Mouse (Mus musculus): Measurements from ENCODE around the gene Xdh. TPM values are rescaled to one million over a fixed set of nuclear protein-coding genes. Genes with fewer than 3 reads are reported as not detected.

Gene Xdh
- polyA plus RNA-seq, 1 experiment from 2014 or later, result 2.0 TPM

DNA sequence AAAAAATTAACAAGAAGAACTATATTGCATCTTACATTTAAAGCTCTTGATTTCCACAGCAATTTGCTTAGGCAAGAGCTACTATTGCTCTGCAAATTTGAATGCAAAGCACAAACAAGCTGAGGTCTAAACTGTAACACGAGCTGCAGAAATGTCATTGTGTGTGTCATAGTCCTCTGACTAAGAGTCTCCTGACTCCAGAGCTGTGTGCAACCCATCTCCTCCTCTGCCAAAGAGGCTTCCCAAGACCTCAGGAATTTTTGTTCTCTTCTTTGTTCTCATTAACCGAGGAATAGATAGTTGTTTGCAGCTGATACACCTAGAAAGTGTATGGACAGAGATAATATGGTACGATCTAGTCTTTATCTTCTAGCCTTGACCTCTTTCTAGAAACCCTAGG is 8.2 kb downstream of the Xdh start:
- H3K27ac ChIP-seq, result no peak overlapping the region
- H3K27me3 ChIP-seq, result no peaks in the 10 kb centered on the region
- no peak overlapping the region for H3K4me3 ChIP-seq
- H3K9me3 ChIP-seq (replicated peaks), result no peaks in the 10 kb centered on the region
- 50% methylated on average over 3 of the region's 3 CpGs for WGBS
- peaks cover 4% of the 10 kb centered on the region; the same call in 1 of the 2 replicates for H3K4me1 ChIP-seq (replicated peaks)
- 0 out of 2 replicates have a peak overlapping the region, but pooled peaks have one; percentile 7 for H3K4me2 ChIP-seq
- no peaks in the 10 kb centered on the region for H3K36me3 ChIP-seq
- H3K9ac ChIP-seq, result no peak overlapping the region
- no peak for ATAC-seq (replicated peaks; ENCODE audit: insufficient number of reproducible peaks, insufficient read depth, low FRiP score, low read depth)

DNA sequence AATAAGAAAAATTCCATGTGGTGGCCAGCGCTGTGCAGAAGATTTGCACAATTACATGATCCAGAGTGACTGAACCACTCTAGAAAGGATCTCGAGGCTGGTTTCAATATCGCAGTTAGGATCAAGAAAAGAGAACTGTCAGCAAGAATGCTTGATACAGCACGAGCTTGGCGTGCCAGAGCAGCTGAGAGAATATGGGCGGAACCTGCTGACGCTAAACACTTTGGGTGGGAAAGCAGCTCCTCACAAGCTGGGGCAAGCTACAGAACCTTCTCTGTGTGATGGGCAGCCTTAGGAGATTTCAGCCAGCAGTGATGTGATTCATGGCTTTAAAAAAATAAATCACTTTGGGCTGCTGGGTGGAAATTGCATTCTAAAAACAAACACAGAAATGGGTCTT is 12.9 kb downstream of the Xdh start:
- H3K36me3 ChIP-seq, result no peaks in the 10 kb centered on the region
- WGBS, result 66% methylated on average over 7 of the region's 7 CpGs
- H3K27ac ChIP-seq, result no peak overlapping the region
- H3K27me3 ChIP-seq, result no peaks in the 10 kb centered on the region
- no peak overlapping the region for H3K4me2 ChIP-seq
- H3K4me1 ChIP-seq (replicated peaks), result no peaks in the 10 kb centered on the region
- H3K4me3 ChIP-seq, result no peak overlapping the region
- ATAC-seq (replicated peaks; ENCODE audit: insufficient number of reproducible peaks, insufficient read depth, low FRiP score, low read depth), result no peak
- no peaks in the 10 kb centered on the region for H3K9me3 ChIP-seq (replicated peaks)
- H3K9ac ChIP-seq, result no peak overlapping the region

DNA sequence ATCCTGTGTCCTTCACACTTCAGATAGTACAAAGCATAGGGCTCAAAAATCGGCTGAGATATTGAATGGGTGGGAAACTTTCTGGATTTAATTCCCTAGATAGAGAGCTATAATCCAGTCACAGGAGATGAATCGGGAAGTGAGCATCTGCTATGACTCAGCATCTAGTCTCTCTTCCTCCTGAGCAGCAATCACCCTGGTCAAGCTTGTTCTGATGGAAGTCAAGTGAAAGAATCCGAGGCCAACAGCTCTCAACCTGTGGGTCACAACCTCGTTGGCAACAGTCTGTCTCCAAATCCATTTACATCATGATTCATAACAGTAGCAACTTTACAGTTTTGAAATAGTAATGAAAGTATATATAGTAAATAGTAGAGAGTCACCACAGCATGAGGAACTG is 14.8 kb downstream of the Xdh start:
- Histone ChIP-seq H3K4me3 (no peak overlapping the region), H3K4me2 (no peak overlapping the region), H3K36me3 (no peaks in the 10 kb centered on the region), H3K27ac (no peak overlapping the region), H3K27me3 (no peaks in the 10 kb centered on the region), H3K9me3 (replicated peaks) (no peaks in the 10 kb centered on the region), H3K4me1 (replicated peaks) (no peaks in the 10 kb centered on the region), H3K9ac (no peak overlapping the region)
- no peak for ATAC-seq (replicated peaks; ENCODE audit: insufficient number of reproducible peaks, insufficient read depth, low FRiP score, low read depth)
- WGBS, result 76% methylated on average over 4 of the region's 4 CpGs

DNA sequence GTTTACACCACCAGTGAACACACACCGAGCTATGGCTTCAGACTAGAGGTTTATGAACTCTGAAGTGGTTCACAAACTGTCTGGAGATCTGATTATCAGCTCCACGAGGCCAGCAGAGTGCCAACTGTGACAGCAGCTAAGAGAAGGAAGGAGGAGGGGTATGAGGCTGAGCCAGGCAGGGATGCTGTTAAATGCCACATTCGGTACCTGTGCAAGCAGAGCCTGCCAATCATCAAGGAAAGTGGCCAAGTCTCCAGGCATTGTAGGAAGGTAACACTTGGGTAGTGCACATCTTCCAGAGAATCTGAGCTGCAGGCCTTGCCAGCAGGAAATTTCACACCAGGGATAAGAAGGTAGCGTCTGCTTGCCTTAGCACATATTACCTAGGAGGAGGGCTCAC is 15.7 kb downstream of the Xdh start:
- no peak overlapping the region for H3K4me2 ChIP-seq
- no peaks in the 10 kb centered on the region for H3K9me3 ChIP-seq (replicated peaks)
- H3K27ac ChIP-seq, result no peak overlapping the region
- WGBS, result 68% methylated on average over 4 of the region's 4 CpGs
- H3K4me1 ChIP-seq (replicated peaks), result no peaks in the 10 kb centered on the region
- no peaks in the 10 kb centered on the region for H3K36me3 ChIP-seq
- H3K9ac ChIP-seq, result no peak overlapping the region
- ATAC-seq (replicated peaks; ENCODE audit: insufficient number of reproducible peaks, insufficient read depth, low FRiP score, low read depth), result no peak
- H3K4me3 ChIP-seq, result no peak overlapping the region
- no peaks in the 10 kb centered on the region for H3K27me3 ChIP-seq

DNA sequence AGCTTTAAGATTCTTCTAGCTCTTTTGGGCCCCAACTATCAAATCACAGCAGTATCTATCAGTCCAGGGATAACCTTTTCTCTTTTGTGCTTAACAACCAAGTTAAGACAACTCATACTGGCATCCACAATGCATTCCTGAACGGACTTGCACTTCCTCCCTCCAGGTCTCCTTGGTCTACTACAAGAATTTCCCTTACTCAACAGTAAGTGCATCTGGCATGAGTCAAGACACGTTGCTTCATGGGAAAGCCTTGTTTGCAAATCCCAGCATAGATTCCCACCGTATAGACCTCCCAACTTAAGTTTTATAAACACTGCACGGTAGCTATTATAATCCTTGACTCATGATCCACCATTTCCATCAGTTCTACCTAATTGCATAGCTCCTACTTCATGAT is 16.4 kb downstream of the Xdh start:
- WGBS, result 66% methylated on average over 4 of the region's 4 CpGs
- no peaks in the 10 kb centered on the region for H3K4me1 ChIP-seq (replicated peaks)
- no peak overlapping the region for H3K9ac ChIP-seq
- no peaks in the 10 kb centered on the region for H3K9me3 ChIP-seq (replicated peaks)
- ATAC-seq (replicated peaks; ENCODE audit: insufficient number of reproducible peaks, insufficient read depth, low FRiP score, low read depth), result no peak
- no peaks in the 10 kb centered on the region for H3K36me3 ChIP-seq
- no peaks in the 10 kb centered on the region for H3K27me3 ChIP-seq
- no peak overlapping the region for H3K4me3 ChIP-seq
- no peak overlapping the region for H3K27ac ChIP-seq
- H3K4me2 ChIP-seq, result no peak overlapping the region

DNA sequence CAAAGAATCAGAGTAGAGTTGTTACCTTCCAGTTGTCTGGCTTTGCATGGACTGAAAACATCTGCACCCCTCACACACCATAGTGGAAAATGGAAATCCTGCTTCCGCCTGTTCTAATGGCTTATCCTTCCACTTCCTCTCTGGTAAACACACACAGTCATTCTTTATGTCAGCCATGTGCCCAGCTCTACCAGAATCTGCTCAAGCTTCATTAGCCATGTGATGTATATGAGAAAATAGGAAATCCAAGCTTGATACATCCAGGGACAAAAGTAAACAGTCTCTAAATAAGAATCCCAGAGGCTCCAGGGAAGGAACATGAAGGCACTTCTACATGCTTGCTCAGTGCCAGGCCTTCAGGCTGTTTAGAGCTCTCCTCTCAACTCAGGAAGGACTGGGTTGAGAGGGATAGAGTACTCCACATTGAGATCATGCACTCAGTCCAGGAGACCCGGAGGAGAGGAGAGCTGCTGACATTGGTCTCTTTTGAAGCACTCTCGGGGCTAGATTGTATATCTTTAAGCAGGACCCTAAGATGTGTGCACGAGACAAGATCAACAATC is 17.4 kb downstream of the Xdh start:
- H3K27ac ChIP-seq, result no peak overlapping the region
- H3K4me1 ChIP-seq (replicated peaks), result no peaks in the 10 kb centered on the region
- WGBS, result 39% methylated on average over 4 of the region's 4 CpGs
- H3K27me3 ChIP-seq, result no peaks in the 10 kb centered on the region
- no peak overlapping the region for H3K4me2 ChIP-seq
- no peaks in the 10 kb centered on the region for H3K36me3 ChIP-seq
- H3K4me3 ChIP-seq, result no peak overlapping the region
- H3K9ac ChIP-seq, result no peak overlapping the region
- no peaks in the 10 kb centered on the region for H3K9me3 ChIP-seq (replicated peaks)
- ATAC-seq (replicated peaks; ENCODE audit: insufficient number of reproducible peaks, insufficient read depth, low FRiP score, low read depth), result no peak

DNA sequence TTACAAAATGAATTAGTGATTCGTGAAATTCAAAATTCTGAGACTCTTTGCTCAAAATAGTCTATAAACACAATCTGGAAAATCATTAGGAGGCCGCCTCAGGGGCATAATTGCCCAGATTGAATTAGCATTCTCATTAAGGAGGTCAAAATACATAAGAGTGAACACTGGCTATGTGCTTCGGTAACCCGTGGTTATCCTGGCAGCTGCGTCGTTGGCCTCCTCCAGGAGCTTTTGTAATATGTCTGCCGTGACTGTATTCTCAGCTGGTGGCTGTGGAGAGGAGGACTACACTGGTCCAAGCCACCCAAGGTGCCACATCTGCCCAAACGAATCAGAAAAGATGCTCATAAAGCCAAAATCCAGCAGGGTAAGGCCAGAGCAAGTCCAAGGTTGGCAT is 30.5 kb downstream of the Xdh start:
- 87% methylated on average over 8 of the region's 8 CpGs for WGBS
- H3K9me3 ChIP-seq (replicated peaks), result no peaks in the 10 kb centered on the region
- no peak overlapping the region for H3K4me3 ChIP-seq
- H3K36me3 ChIP-seq, result no peaks in the 10 kb centered on the region
- H3K27ac ChIP-seq, result no peak overlapping the region
- no peak overlapping the region for H3K4me2 ChIP-seq
- H3K9ac ChIP-seq, result no peak overlapping the region
- H3K27me3 ChIP-seq, result 0 out of 2 replicates have a peak, but pooled peaks cover 5% of the 10 kb centered on the region
- no peaks in the 10 kb centered on the region for H3K4me1 ChIP-seq (replicated peaks)
- ATAC-seq (replicated peaks; ENCODE audit: insufficient number of reproducible peaks, insufficient read depth, low FRiP score, low read depth), result no peak

DNA sequence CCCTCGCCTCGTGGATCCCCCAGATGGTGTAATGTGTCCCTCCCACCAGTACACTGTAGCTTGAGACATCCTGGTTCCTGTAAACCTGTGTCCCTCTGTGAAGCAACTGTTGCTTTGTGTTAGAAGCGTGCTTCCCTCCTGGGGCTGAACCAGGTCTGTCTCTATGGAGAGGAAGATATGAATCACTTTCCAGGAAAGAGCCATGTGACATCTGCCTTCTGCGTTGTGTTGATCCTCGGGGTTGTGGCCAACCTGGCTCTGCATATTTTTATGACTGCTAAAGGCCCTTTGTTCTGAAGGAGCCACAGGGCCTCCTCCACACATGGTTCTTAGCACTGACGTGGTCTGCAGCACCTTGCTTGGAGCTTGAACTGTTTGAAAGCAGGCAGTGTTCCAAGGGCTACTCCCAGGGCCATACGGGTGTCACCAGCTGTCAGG is 31.0 kb downstream of the Xdh start:
- Histone ChIP-seq H3K4me3 (no peak overlapping the region), H3K4me1 (replicated peaks) (no peaks in the 10 kb centered on the region), H3K9ac (no peak overlapping the region), H3K27ac (no peak overlapping the region), H3K36me3 (no peaks in the 10 kb centered on the region), H3K9me3 (replicated peaks) (no peaks in the 10 kb centered on the region), H3K4me2 (no peak overlapping the region), H3K27me3 (0 out of 2 replicates have a peak, but pooled peaks cover 5% of the 10 kb centered on the region)
- WGBS, result 59% methylated on average over 7 of the region's 7 CpGs
- ATAC-seq (replicated peaks; ENCODE audit: insufficient number of reproducible peaks, insufficient read depth, low FRiP score, low read depth), result no peak

DNA sequence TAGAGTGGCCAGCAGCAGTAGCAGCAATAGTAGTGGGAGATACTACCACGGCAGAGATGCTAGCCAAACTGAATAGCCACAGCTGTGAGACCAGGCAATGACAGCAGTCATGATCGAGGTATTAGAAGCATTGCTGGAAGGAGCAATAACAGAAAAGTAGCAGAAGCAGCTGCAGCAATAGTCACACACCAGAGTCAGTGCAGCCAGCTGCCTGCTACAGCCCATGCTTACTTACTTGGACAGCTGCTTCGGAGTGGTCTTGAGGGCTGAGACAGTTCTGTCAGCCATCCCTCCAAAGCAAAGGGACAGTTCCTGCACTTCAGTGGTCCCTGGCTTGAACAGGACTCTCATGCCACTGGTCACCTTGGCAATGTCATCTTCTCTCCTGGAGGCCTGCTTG is 31.9 kb downstream of the Xdh start:
- ATAC-seq (replicated peaks; ENCODE audit: insufficient number of reproducible peaks, insufficient read depth, low FRiP score, low read depth), result no peak
- 0 out of 2 replicates have a peak, but pooled peaks cover 5% of the 10 kb centered on the region for H3K27me3 ChIP-seq
- H3K4me2 ChIP-seq, result no peak overlapping the region
- no peaks in the 10 kb centered on the region for H3K4me1 ChIP-seq (replicated peaks)
- H3K27ac ChIP-seq, result no peak overlapping the region
- WGBS, result 80% methylated on average over 3 of the region's 3 CpGs
- H3K9me3 ChIP-seq (replicated peaks), result no peaks in the 10 kb centered on the region
- H3K4me3 ChIP-seq, result no peak overlapping the region
- H3K9ac ChIP-seq, result no peak overlapping the region
- H3K36me3 ChIP-seq, result no peaks in the 10 kb centered on the region

DNA sequence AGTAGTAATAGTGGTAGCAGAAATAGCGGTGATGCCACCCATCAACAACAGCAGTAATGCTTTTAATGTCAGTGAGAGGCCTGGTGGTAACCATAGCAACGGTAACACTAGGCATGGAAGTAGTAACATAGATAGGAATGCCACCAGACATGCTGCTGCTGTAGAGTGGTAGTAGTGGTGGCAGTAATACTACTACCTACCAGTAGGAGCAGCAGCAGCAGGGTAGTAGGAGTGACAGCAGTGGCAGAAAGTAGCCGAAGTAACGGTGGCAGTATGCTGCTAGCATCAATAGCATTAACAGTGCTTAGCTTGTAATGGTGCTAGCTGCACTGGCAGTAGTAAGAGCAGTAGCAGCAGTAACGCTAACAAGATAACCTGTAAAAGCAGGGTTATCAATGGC is 32.3 kb downstream of the Xdh start:
- Histone ChIP-seq H3K4me3 (no peak overlapping the region), H3K36me3 (no peaks in the 10 kb centered on the region), H3K4me2 (no peak overlapping the region), H3K27me3 (0 out of 2 replicates have a peak, but pooled peaks cover 5% of the 10 kb centered on the region), H3K9me3 (replicated peaks) (no peaks in the 10 kb centered on the region), H3K4me1 (replicated peaks) (no peaks in the 10 kb centered on the region), H3K9ac (no peak overlapping the region), H3K27ac (no peak overlapping the region)
- 69% methylated on average over 5 of the region's 5 CpGs for WGBS
- ATAC-seq (replicated peaks; ENCODE audit: insufficient number of reproducible peaks, insufficient read depth, low FRiP score, low read depth), result no peak

DNA sequence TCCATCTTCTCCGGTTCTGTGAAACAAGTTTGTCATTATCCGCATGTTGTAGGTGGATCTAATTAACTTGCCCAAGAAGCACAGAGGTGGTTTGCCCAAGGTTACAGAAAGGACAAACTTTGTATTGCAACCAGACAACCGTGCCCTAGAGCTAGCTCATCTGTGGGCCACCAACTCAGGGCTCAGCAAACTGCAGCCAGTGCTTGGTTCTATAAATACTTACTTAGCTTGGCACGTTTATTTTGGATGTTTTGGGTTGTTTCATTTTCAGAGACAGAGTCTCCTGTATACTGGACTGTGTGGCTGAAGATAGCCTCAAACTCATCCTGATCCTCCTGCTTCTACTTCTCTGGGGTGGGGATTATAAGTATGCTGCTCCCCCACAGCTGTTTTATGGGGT is 35.3 kb downstream of the Xdh start:
- H3K4me3 ChIP-seq, result no peak overlapping the region
- H3K36me3 ChIP-seq, result no peaks in the 10 kb centered on the region
- no peak overlapping the region for H3K9ac ChIP-seq
- no peaks in the 10 kb centered on the region for H3K9me3 ChIP-seq (replicated peaks)
- ATAC-seq (replicated peaks; ENCODE audit: insufficient number of reproducible peaks, insufficient read depth, low FRiP score, low read depth), result no peak
- no peak overlapping the region for H3K4me2 ChIP-seq
- WGBS, result 58% methylated on average over 4 of the region's 4 CpGs
- peaks cover under 1% of the 10 kb centered on the region; the same call in 1 of the 2 replicates for H3K27me3 ChIP-seq
- H3K27ac ChIP-seq, result no peak overlapping the region
- H3K4me1 ChIP-seq (replicated peaks), result no peaks in the 10 kb centered on the region

DNA sequence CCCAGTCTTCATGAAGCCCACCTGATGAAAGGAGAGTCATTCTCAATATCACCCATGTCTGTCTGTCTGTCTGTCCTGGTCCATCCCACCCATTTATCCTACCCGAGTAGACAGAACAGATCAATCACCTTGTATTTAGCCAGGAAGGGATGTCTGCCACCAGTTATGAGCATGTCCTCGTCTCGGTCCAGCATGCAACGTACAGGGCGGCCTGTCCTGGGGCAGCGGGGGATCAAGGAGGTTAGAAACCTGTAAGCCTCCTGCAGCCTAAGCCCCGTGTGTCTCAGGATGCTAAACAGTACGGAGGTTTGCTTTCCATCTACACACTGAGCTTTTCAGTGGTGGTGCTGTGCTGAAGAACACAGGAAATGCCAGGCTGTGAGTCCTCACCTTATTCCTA is 43.9 kb downstream of the Xdh start:
- H3K27me3 ChIP-seq, result no peaks in the 10 kb centered on the region; the same call in 1 of the 2 replicates
- H3K9me3 ChIP-seq (replicated peaks), result no peaks in the 10 kb centered on the region
- H3K4me1 ChIP-seq (replicated peaks), result no peaks in the 10 kb centered on the region
- no peak overlapping the region for H3K9ac ChIP-seq
- no peak for ATAC-seq (replicated peaks; ENCODE audit: insufficient number of reproducible peaks, insufficient read depth, low FRiP score, low read depth)
- no peak overlapping the region for H3K4me2 ChIP-seq
- H3K4me3 ChIP-seq, result no peak overlapping the region
- no peak overlapping the region for H3K27ac ChIP-seq
- no peaks in the 10 kb centered on the region for H3K36me3 ChIP-seq
- 82% methylated on average over 8 of the region's 8 CpGs for WGBS

Data from heart, embryonic 15.5 days (tissue).